Mouse (Mus musculus): ENCODE results near the gene Pnpla7. TPM values are rescaled to one million over a fixed set of nuclear protein-coding genes. Genes with fewer than 3 reads are reported as not detected.
A peak's percentile ranks its signal among the peaks of the same experiment; 100 is the strongest.
"Not testable (repeated sequence)": the region's sequence is repeated elsewhere in the genome, so short reads cannot be mapped to it uniquely, and the experiment has no call there.

Pnpla7 gene
- polyA plus RNA-seq (2016; fragmentation: Nextera tagmentation; extraction: Ambion mirVana): 3.3 and 5.2 TPM in 2 replicates

DNA sequence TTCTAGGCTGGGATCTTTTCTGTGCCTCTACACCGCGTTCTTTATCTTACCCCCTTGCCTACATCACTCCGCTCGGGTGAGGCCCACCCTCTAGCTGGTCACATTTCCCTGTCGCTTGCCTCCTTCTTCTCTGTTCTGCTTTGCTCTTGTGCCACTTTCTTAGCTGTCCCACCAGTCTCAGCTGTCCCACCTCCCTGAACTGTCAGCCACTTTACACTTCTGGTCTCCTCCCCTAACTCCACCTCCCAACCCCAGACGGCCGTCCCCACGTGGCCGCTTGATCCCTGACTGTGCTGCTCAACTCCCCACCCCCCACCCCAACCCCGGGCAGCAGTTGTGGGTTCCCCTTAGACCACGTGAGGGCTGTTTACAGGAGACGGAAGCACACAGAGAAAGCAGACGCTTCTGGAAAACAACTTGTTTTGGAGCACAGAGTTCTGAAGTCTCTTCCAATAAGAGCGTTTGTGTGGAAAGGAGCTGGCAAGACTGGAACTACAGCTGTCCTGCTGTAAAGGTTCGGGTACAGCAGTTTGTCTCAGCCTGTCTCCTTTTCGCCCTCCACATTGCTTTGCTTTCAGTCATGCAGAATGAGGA is at the start of gene Pnpla7:
TSS of gene Pnpla7 (plus strand) at position 330 of the 594 bp plus-strand sequence.
- Histone ChIP-seq H3K36me3 (peaks cover 20% of the 10 kb centered on the region), H3K4me3 (peak within 1 kb of the TSS; percentile 66), H3K4me2 (replicated peaks) (peak within 1 kb of the TSS; percentile 85), H3K4me1 (peaks cover 22% of the 10 kb centered on the region), H3K27me3 (replicated peaks) (no peaks in the 10 kb centered on the region), H3K9me3 (no peaks in the 10 kb centered on the region), H3K9ac (peak within 1 kb of the TSS; percentile 54), H3K27ac (peak within 1 kb of the TSS; percentile 64)
- WGBS: 2% methylated on average over 16 of the region's 16 CpGs
- peak; percentile 38 for ATAC-seq (ENCODE audit: low FRiP score, low read depth)

GRCm38 (mm10) chr2:24926345-24926964 is 49.4 kb upstream of the Pnpla7 start:
- H3K27ac ChIP-seq: no peak overlapping the region
- WGBS: 85% methylated on average over 9 of the region's 9 CpGs
- no peak for ATAC-seq (ENCODE audit: low FRiP score, low read depth)

DNA sequence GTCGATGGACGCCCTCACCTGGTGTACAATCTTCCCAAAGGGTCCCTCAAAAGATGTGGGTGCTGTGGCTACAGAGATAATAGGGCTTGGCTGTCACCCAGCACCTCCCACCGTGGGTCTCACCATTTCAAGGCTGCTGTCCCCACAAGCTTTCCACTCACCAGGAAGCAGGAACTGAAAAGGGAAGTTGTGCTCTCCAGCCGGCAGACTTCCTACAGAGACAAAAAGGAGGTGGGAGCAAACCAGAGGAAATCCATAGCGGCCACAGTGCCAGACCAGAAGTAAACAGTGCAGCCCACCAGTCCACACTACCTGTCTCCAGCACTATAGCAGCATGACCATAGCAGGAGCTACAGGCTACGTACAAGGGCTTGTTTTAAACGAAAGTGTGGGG is 48.9 kb upstream of the Pnpla7 start:
- no peaks in the 10 kb centered on the region for H3K36me3 ChIP-seq
- H3K4me1 ChIP-seq: no peaks in the 10 kb centered on the region
- no peak overlapping the region for H3K27ac ChIP-seq
- H3K9ac ChIP-seq: no peak overlapping the region
- no peak overlapping the region for H3K4me3 ChIP-seq
- no peak for ATAC-seq (ENCODE audit: low FRiP score, low read depth)
- 75% methylated on average over 7 of the region's 7 CpGs for WGBS
- no peak overlapping the region for H3K4me2 ChIP-seq (replicated peaks)
- no peaks in the 10 kb centered on the region for H3K9me3 ChIP-seq
- H3K27me3 ChIP-seq (replicated peaks): no peaks in the 10 kb centered on the region

More at GRCm38 (mm10) chr2:24926345-24926964, 49.4 kb upstream of the Pnpla7 start:
- H3K4me2 ChIP-seq (replicated peaks): no peak overlapping the region
- H3K36me3 ChIP-seq: no peaks in the 10 kb centered on the region
- no peaks in the 10 kb centered on the region for H3K4me1 ChIP-seq
- no peaks in the 10 kb centered on the region for H3K27me3 ChIP-seq (replicated peaks)
- no peak overlapping the region for H3K9ac ChIP-seq
- no peak overlapping the region for H3K4me3 ChIP-seq
- no peaks in the 10 kb centered on the region for H3K9me3 ChIP-seq

DNA sequence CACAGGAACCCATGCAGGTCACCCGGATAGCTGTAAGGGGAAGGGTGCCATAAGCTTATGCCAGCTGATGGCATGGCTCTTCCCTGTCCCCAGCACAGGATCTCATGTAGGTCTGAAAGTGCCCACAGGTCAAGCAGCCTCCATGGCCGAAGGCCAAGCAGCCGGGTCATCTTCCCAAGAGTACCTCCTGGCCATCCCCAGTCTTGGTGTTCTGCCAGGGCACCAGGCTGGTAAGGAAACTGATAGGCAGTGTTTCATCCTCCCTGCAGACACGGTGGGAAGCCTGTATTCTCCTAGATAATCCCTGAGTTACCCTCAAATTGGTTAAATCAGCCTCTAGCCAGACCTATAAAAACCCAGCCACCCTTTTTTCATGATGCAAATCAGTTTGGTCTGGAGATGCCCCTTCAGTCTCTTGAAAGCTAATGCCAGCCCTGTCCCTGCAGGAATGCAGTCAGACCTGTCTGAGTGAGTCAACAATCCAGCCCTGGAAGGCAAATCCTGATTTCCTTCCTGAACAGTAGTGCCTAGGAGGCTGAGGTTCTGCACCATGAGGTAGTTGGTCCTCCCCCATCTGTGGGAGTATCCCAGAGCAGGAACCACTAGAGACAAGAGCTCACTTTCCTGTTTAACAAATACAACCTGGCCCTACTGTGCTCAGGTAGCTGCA is 47.9 kb upstream of the Pnpla7 start:
- Histone ChIP-seq H3K4me3 (no peak overlapping the region), H3K9ac (no peak overlapping the region), H3K27me3 (replicated peaks) (no peaks in the 10 kb centered on the region), H3K4me1 (no peaks in the 10 kb centered on the region), H3K36me3 (no peaks in the 10 kb centered on the region), H3K27ac (no peak overlapping the region), H3K4me2 (replicated peaks) (no peak overlapping the region), H3K9me3 (no peaks in the 10 kb centered on the region)
- ATAC-seq (ENCODE audit: low FRiP score, low read depth): no peak
- WGBS: 77% methylated on average over 4 of the region's 4 CpGs

- Histone ChIP-seq H3K4me2 (replicated peaks) (no peak overlapping the region), H3K36me3 (no peaks in the 10 kb centered on the region), H3K27me3 (replicated peaks) (0 out of 2 replicates have a peak, but pooled peaks cover under 1% of the 10 kb centered on the region), H3K27ac (no peak overlapping the region), H3K4me3 (no peak overlapping the region), H3K4me1 (peaks cover 2% of the 10 kb centered on the region; the same call in 1 of the 2 replicates), H3K9me3 (no peaks in the 10 kb centered on the region), H3K9ac (no peak overlapping the region)
- 58% methylated on average over 2 of the region's 2 CpGs for WGBS
- ATAC-seq (ENCODE audit: low FRiP score, low read depth): no peak
Observed at GRCm38 (mm10) chr2:24929119-24929518, 46.7 kb upstream of the Pnpla7 start.

- H3K4me3 ChIP-seq: no peak overlapping the region
- 91% methylated on average over 5 of the region's 5 CpGs for WGBS
- ATAC-seq (ENCODE audit: low FRiP score, low read depth): no peak
Observed at GRCm38 (mm10) chr2:24929593-24929992, 46.2 kb upstream of the Pnpla7 start.

GRCm38 (mm10) chr2:24934441-24934963 is 41.3 kb upstream of the Pnpla7 start:
- WGBS: 7% methylated on average over 19 of the region's 19 CpGs
- ATAC-seq (ENCODE audit: low FRiP score, low read depth): peak; percentile 60
- peak overlapping the region; percentile 46 for H3K4me3 ChIP-seq
- H3K27ac ChIP-seq: no peak overlapping the region
- H3K9ac ChIP-seq: peak overlapping the region; percentile 61
- H3K27me3 ChIP-seq (replicated peaks): 0 out of 2 replicates have a peak, but pooled peaks cover 4% of the 10 kb centered on the region
- H3K4me2 ChIP-seq (replicated peaks): peak overlapping the region; percentile 80
- no peaks in the 10 kb centered on the region for H3K9me3 ChIP-seq
- H3K36me3 ChIP-seq: no peaks in the 10 kb centered on the region
- peaks cover 17% of the 10 kb centered on the region; the same call in 1 of the 2 replicates for H3K4me1 ChIP-seq

More at GRCm38 (mm10) chr2:24929593-24929992, 46.2 kb upstream of the Pnpla7 start:
- Histone ChIP-seq H3K9ac (no peak overlapping the region), H3K4me2 (replicated peaks) (no peak overlapping the region), H3K9me3 (no peaks in the 10 kb centered on the region), H3K36me3 (no peaks in the 10 kb centered on the region), H3K4me1 (peaks cover 7% of the 10 kb centered on the region; the same call in 1 of the 2 replicates), H3K27ac (no peak overlapping the region), H3K27me3 (replicated peaks) (0 out of 2 replicates have a peak, but pooled peaks cover 4% of the 10 kb centered on the region)

GRCm38 (mm10) chr2:24935057-24935796 is 40.6 kb upstream of the Pnpla7 start, which contains the start of gene Arrdc1:
Gene Arrdc1 (minus strand): TSS chr2:24935252.
- under 1% methylated on average over 49 of the region's 49 CpGs for WGBS
- H3K9ac ChIP-seq: peak within 1 kb of the TSS; percentile 61
- 0 out of 2 replicates have a peak, but pooled peaks cover 4% of the 10 kb centered on the region for H3K27me3 ChIP-seq (replicated peaks)
- peak; percentile 92 for ATAC-seq (ENCODE audit: low FRiP score, low read depth)
- H3K9me3 ChIP-seq: no peaks in the 10 kb centered on the region
- no peak within 1 kb of the TSS for H3K27ac ChIP-seq
- peaks cover 17% of the 10 kb centered on the region; the same call in 1 of the 2 replicates for H3K4me1 ChIP-seq
- H3K4me2 ChIP-seq (replicated peaks): peak within 1 kb of the TSS; percentile 80
- peak within 1 kb of the TSS; percentile 46 for H3K4me3 ChIP-seq
- H3K36me3 ChIP-seq: no peaks in the 10 kb centered on the region

DNA sequence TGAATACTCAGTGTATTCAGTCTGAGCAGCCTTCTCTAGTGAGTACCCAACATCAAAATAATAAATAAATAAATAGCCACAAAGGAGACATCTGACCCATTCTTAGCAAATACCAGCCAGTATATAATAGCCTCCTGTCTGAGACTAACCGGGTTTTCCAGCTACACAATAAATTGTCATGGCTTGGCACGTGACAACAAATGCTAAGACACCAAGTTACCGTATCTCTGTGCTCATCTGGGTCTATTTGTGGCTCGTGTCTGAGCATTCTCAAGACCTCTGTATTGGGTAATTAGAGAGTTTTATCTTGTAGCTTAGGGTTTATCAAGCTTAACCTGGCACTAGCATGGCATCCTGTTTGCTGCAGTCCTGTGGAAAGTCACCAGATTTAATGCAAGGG is 33.7 kb upstream of the Pnpla7 start:
- Histone ChIP-seq H3K4me3 (no peak overlapping the region), H3K9me3 (no peaks in the 10 kb centered on the region), H3K4me2 (replicated peaks) (no peak overlapping the region), H3K4me1 (no peaks in the 10 kb centered on the region), H3K27ac (no peak overlapping the region), H3K36me3 (no peaks in the 10 kb centered on the region), H3K9ac (no peak overlapping the region), H3K27me3 (replicated peaks) (no peaks in the 10 kb centered on the region)
- 75% methylated on average over 4 of the region's 4 CpGs for WGBS
- ATAC-seq (ENCODE audit: low FRiP score, low read depth): no peak

GRCm38 (mm10) chr2:24944304-24944703 is 31.5 kb upstream of the Pnpla7 start:
- not testable (repeated sequence) for H3K4me2 ChIP-seq (replicated peaks); H3K4me1 ChIP-seq; ATAC-seq (ENCODE audit: low FRiP score, low read depth); H3K27me3 ChIP-seq (replicated peaks); H3K9me3 ChIP-seq; H3K36me3 ChIP-seq; H3K9ac ChIP-seq; H3K27ac ChIP-seq; H3K4me3 ChIP-seq
- 51% methylated on average over 2 of the region's 2 CpGs for WGBS

DNA sequence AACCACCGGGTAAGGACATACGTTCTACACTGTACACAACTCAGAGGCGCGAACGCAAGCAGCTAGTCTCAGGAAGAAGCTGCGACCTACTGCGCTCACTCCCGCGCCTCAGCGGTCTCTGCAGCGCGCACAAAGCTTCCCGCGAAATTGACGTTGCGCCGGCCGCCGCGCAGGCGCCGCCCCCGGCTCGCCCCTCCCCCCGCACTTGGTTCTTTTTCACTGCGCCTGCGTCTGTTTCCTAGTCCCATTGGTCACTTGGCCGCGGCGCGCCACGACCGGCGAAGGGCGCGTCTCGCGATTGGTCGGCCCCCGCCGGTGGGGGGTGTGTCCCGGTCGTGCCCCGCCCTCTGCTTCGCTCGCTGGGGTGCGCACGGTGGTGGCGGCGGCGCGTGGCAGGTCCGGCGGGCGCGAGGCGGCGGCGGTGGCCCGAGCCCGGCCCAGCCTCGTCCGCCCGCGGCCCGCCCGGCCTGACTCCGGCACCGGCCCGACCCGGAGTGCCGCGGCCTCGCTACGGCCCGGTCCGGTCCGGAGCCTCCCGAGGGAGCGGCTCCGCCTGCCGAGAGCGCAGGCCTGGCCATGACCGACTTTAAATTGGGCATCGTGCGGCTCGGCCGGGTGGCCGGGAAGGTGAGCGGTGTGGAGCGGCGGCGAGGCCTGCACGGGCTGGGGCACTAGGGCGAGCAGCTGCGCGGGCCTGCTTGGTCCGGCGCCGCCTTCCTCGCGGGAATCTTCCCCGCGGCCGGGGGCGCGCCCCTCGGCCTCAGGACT is 26.2 kb upstream of the Pnpla7 start, which contains the start of gene Zmynd19:
TSS of gene Zmynd19 (plus strand) at position 372 of the 768 bp plus-strand sequence.
- WGBS: under 1% methylated on average over 105 of the region's 108 CpGs
- Histone ChIP-seq H3K4me2 (replicated peaks) (peak within 1 kb of the TSS; percentile 96), H3K27me3 (replicated peaks) (no peaks in the 10 kb centered on the region), H3K9me3 (no peaks in the 10 kb centered on the region), H3K4me3 (peak within 1 kb of the TSS; percentile 97), H3K4me1 (peaks cover 10% of the 10 kb centered on the region), H3K27ac (peak within 1 kb of the TSS; percentile 42; the same call in 1 of the 2 replicates), H3K9ac (peak within 1 kb of the TSS; percentile 91), H3K36me3 (peaks cover 28% of the 10 kb centered on the region)
- peak; percentile 98 for ATAC-seq (ENCODE audit: low FRiP score, low read depth)

All from neural tube, embryonic 12.5 days (tissue).